Mouse (Mus musculus): ENCODE data around the gene Anks1b. TPM values are rescaled to one million over a fixed set of nuclear protein-coding genes. Genes with fewer than 3 reads are reported as not detected.

Gene Anks1b
- polyA plus RNA-seq, 1 experiment: 203 TPM

GRCm38 (mm10) chr10:90830591-90831287, 957.4 kb downstream of the Anks1b start:
- DNase-seq (ENCODE audit: extremely low spot score in 1 of 2, low spot score in 1 of 2): peak in 1 of 2 experiments; percentile 61

- DNase-seq (ENCODE audit: extremely low spot score in 1 of 2, low spot score in 1 of 2): peak in 1 of 2 experiments; percentile 49
These were observed 957.9 kb downstream of the Anks1b start for GRCm38 (mm10) chr10:90831288-90831626.

GRCm38 (mm10) chr10:90834306-90834705, 961.0 kb downstream of the Anks1b start:
- DNase-seq (ENCODE audit: extremely low spot score in 1 of 2, low spot score in 1 of 2): peak; percentile 34 to 70

- no peak for DNase-seq (ENCODE audit: extremely low spot score in 1 of 2, low spot score in 1 of 2)
These were observed 961.9 kb downstream of the Anks1b start for GRCm38 (mm10) chr10:90835195-90835594.

GRCm38 (mm10) chr10:90839611-90840335, 966.5 kb downstream of the Anks1b start:
- no peak for DNase-seq (ENCODE audit: extremely low spot score in 1 of 2, low spot score in 1 of 2)

- DNase-seq (ENCODE audit: extremely low spot score in 1 of 2, low spot score in 1 of 2): no peak
These were observed 969.1 kb downstream of the Anks1b start for GRCm38 (mm10) chr10:90842398-90842797.

- DNase-seq (ENCODE audit: extremely low spot score in 1 of 2, low spot score in 1 of 2): no peak
These were observed 977.8 kb downstream of the Anks1b start for GRCm38 (mm10) chr10:90851077-90851476.

GRCm38 (mm10) chr10:90851999-90852398, 978.7 kb downstream of the Anks1b start:
- no peak for DNase-seq (ENCODE audit: extremely low spot score in 1 of 2, low spot score in 1 of 2)

- DNase-seq (ENCODE audit: extremely low spot score in 1 of 2, low spot score in 1 of 2): no peak
These were observed 979.1 kb downstream of the Anks1b start for GRCm38 (mm10) chr10:90852432-90852831.

GRCm38 (mm10) chr10:90856668-90857067, 983.4 kb downstream of the Anks1b start:
- no peak for DNase-seq (ENCODE audit: extremely low spot score in 1 of 2, low spot score in 1 of 2)

GRCm38 (mm10) chr10:90859665-90860523, 986.6 kb downstream of the Anks1b start:
- DNase-seq (ENCODE audit: extremely low spot score in 1 of 2, low spot score in 1 of 2): peak; percentile 67 to 84

GRCm38 (mm10) chr10:90863881-90864598, 990.7 kb downstream of the Anks1b start:
- no peak for DNase-seq (ENCODE audit: extremely low spot score in 1 of 2, low spot score in 1 of 2)

GRCm38 (mm10) chr10:90864599-90864889, 991.2 kb downstream of the Anks1b start:
- no peak for DNase-seq (ENCODE audit: extremely low spot score in 1 of 2, low spot score in 1 of 2)

- DNase-seq (ENCODE audit: extremely low spot score in 1 of 2, low spot score in 1 of 2): peak; percentile 47 to 67
These were observed 999.9 kb downstream of the Anks1b start for GRCm38 (mm10) chr10:90873204-90873603.

GRCm38 (mm10) chr10:90874166-90874565, 1000.9 kb downstream of the Anks1b start:
- DNase-seq (ENCODE audit: extremely low spot score in 1 of 2, low spot score in 1 of 2): no peak

- DNase-seq (ENCODE audit: extremely low spot score in 1 of 2, low spot score in 1 of 2): no peak
These were observed 1007.7 kb downstream of the Anks1b start for GRCm38 (mm10) chr10:90880854-90881560.

- no peak for DNase-seq (ENCODE audit: extremely low spot score in 1 of 2, low spot score in 1 of 2)
These were observed 1016.3 kb downstream of the Anks1b start for GRCm38 (mm10) chr10:90889566-90889965.

GRCm38 (mm10) chr10:90892728-90893127, 1019.4 kb downstream of the Anks1b start:
- peak; percentile 33 to 72 for DNase-seq (ENCODE audit: extremely low spot score in 1 of 2, low spot score in 1 of 2)

- peak in 1 of 2 experiments; percentile 42 for DNase-seq (ENCODE audit: extremely low spot score in 1 of 2, low spot score in 1 of 2)
These were observed 1024.6 kb downstream of the Anks1b start for GRCm38 (mm10) chr10:90897894-90898293.

GRCm38 (mm10) chr10:90904185-90904584, 1030.9 kb downstream of the Anks1b start:
- no peak for DNase-seq (ENCODE audit: extremely low spot score in 1 of 2, low spot score in 1 of 2)

Measured in frontal cortex, adult 2 months (tissue).